Mouse (Mus musculus): ENCODE data around the gene Calm2. TPM values are rescaled to one million over a fixed set of nuclear protein-coding genes. Genes with fewer than 3 reads are reported as not detected.

The Calm2 gene
- polyA plus RNA-seq, 1 experiment: 271 TPM

DNA sequence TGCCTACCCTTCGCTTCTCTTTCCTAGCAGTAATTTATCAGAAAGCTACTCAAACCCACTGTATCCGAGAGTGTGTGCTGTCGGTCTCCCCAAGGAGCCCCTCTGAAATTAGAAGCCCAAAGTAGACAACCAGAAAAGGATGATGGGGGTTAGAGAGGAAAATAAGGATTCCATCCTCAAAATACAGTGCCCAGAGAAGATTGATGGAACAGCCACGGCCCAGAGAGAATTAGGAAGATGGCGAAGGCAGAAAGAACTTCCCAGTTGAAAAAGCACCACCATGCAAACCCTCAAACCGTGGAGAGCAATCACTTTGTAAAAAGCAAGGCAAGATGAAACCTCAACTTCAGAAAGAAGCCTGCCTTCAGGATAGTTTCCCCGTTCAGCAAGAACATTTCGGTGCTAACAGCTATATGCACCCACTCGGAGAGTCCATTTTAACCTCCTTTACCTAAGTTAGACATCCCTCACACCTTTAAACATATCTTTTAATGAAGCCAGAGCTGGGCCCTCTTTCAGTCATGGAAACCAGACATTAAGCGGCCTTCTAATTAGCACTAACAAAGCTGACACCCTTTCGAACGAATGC, 971 bp upstream of the Calm2 start:
- no peaks in the 10 kb centered on the region for H3K27me3 ChIP-seq (ENCODE audit: control insufficient read depth, insufficient read depth, insufficient read length)
- no peak for TF ChIP-seq POLR2AphosphoS2 (IDR thresholded peaks at IDR 0.05; ENCODE audit: insufficient read length, low read depth)
- TF ChIP-seq MYOD1 (IDR thresholded peaks at IDR 0.05; ENCODE audit: control insufficient read depth in 1 of 3, insufficient read length in 2 of 3, low read depth in 2 of 3): no peak
- TF ChIP-seq TCF12 (IDR thresholded peaks at IDR 0.05; ENCODE audit: insufficient read depth, poor library complexity, severe bottlenecking): no peak
- no peak for TF ChIP-seq POLR2A (IDR thresholded peaks at IDR 0.05; ENCODE audit: insufficient read length, low read depth)
- no peak for TF ChIP-seq MYOG (IDR thresholded peaks at IDR 0.05; ENCODE audit: control insufficient read depth in 1 of 3, insufficient read depth in 1 of 3, insufficient read length in 2 of 3, low read depth in 2 of 3)
- TF ChIP-seq E2F4 (IDR thresholded peaks at IDR 0.05; ENCODE audit: insufficient read depth): no peak
- no peak for TF ChIP-seq MAX (IDR thresholded peaks at IDR 0.05; ENCODE audit: low read depth)
- no peak for TF ChIP-seq USF1 (IDR thresholded peaks at IDR 0.05; ENCODE audit: low read depth)
- no peak for TF ChIP-seq SRF (IDR thresholded peaks at IDR 0.05; ENCODE audit: control insufficient read depth, insufficient read length, low read depth)
- no peak for TF ChIP-seq REST (IDR thresholded peaks at IDR 0.05; ENCODE audit: insufficient read depth, insufficient read length)
- no peak for TF ChIP-seq CEBPB (IDR thresholded peaks at IDR 0.05; ENCODE audit: insufficient read depth, poor library complexity, severe bottlenecking)
- no peak for TF ChIP-seq TCF3 (IDR thresholded peaks at IDR 0.05; ENCODE audit: insufficient read length, low read depth)
- peak overlapping the region; percentile 96 for H3ac ChIP-seq (ENCODE audit: control insufficient read depth, insufficient read length)
- H3K79me2 ChIP-seq (ENCODE audit: control insufficient read depth, insufficient read depth): peaks cover 33% of the 10 kb centered on the region
- peaks cover 9% of the 10 kb centered on the region for H3K36me3 ChIP-seq (ENCODE audit: control insufficient read depth, insufficient read depth)
- H3K4me3 ChIP-seq: peak overlapping the region; percentile 72
- H3K4me2 ChIP-seq (ENCODE audit: low read depth): peak overlapping the region; percentile 74

DNA sequence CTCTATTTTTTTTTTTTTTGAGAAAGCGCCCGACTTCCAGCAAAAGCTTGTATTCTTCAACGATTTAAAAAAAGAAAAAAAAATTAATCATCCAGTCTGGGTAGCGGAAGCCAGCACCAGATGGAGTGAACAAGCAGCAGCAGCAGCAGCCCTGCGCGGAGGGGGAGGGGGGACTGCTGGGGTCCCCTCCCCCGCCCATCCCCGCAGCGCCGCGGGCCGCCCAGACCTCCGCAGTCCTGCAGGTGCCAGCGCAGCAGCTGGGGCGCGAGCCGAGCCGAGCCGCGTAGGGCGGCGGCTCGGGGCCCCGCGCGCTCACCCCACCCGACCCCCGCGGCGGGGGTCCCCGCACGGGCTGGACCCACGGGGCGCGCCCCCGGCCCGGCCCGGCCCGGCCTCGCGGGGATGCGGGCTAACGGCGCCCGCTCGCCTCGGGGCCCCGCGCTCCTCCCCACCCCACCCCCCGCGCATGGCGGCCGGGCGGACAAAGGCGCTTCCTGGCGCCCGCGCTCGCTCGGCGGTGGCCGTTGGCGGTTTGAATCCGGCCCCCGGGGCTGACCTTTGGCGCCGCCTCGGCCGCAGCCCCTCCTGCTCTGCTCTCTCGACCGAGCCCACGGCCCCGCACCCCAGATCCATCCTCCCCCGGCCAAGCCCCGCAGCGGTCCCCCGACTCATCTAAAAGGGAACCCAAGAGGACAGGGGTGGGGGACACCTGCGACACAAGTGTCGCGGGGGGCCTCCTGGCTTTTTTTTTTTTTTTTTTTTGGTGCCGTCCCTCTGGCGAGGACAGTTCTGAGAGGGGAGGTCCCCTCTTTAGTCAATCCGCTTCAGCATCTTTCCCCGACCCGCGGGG, 593 bp downstream of the Calm2 start:
- H3K4me3 ChIP-seq: peak overlapping the region; percentile 72
- TF ChIP-seq POLR2A (IDR thresholded peaks at IDR 0.05; ENCODE audit: insufficient read length, low read depth) (peak; percentile 48), E2F4 (IDR thresholded peaks at IDR 0.05; ENCODE audit: insufficient read depth) (no peak), POLR2AphosphoS2 (IDR thresholded peaks at IDR 0.05; ENCODE audit: insufficient read length, low read depth) (peak; percentile 15), MYOD1 (IDR thresholded peaks at IDR 0.05; ENCODE audit: control insufficient read depth in 1 of 3, insufficient read length in 2 of 3, low read depth in 2 of 3) (peak in 1 of 3 experiments; percentile 67), MYOG (IDR thresholded peaks at IDR 0.05; ENCODE audit: control insufficient read depth in 1 of 3, insufficient read depth in 1 of 3, insufficient read length in 2 of 3, low read depth in 2 of 3) (peak in 1 of 3 experiments; percentile 80), MAX (IDR thresholded peaks at IDR 0.05; ENCODE audit: low read depth) (no peak)
- H3K27me3 ChIP-seq (ENCODE audit: control insufficient read depth, insufficient read depth, insufficient read length): no peaks in the 10 kb centered on the region
- peak overlapping the region; percentile 96 for H3ac ChIP-seq (ENCODE audit: control insufficient read depth, insufficient read length)
- H3K36me3 ChIP-seq (ENCODE audit: control insufficient read depth, insufficient read depth): peaks cover 22% of the 10 kb centered on the region
- H3K79me2 ChIP-seq (ENCODE audit: control insufficient read depth, insufficient read depth): peaks cover 49% of the 10 kb centered on the region
- H3K4me2 ChIP-seq (ENCODE audit: low read depth): peak overlapping the region; percentile 80

DNA sequence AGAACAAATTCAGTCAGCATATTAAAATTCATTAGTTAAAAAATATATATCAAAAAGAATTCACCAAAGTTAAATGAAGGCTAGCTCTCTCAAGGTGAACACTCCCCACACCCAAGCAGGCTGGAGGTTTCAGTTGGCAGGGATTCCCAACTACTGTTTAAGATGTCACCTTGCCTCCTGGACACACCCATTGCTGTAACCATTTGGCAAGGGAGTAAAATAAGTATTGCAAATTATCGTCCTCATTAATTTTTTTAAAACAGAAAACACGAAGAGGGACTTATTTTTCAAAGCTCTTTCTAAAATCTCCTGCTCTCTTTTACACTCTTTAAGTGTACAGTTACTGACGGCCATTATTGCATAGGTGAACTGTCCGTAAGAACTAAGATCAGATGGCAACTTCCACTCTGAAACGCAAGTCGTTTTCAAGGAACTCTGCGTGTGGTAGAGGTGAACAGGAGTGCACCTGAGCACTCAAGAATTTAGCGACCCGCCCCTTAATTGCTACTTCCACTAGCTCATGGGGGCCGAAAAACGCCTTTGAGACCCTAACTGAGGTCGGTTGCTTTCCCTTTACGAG, 1.3 kb downstream of the Calm2 start:
- Histone ChIP-seq H3K36me3 (ENCODE audit: control insufficient read depth, insufficient read depth) (peaks cover 25% of the 10 kb centered on the region), H3K4me2 (ENCODE audit: low read depth) (peak overlapping the region; percentile 80), H3ac (ENCODE audit: control insufficient read depth, insufficient read length) (peak overlapping the region; percentile 96), H3K79me2 (ENCODE audit: control insufficient read depth, insufficient read depth) (peaks cover 56% of the 10 kb centered on the region), H3K27me3 (ENCODE audit: control insufficient read depth, insufficient read depth, insufficient read length) (no peaks in the 10 kb centered on the region), H3K4me3 (peak overlapping the region; percentile 72)
- no peak for TF ChIP-seq POLR2AphosphoS2 (IDR thresholded peaks at IDR 0.05; ENCODE audit: insufficient read length, low read depth)
- TF ChIP-seq MAX (IDR thresholded peaks at IDR 0.05; ENCODE audit: low read depth): no peak
- TF ChIP-seq MYOG (IDR thresholded peaks at IDR 0.05; ENCODE audit: control insufficient read depth in 1 of 3, insufficient read depth in 1 of 3, insufficient read length in 2 of 3, low read depth in 2 of 3): no peak
- TF ChIP-seq TCF3 (IDR thresholded peaks at IDR 0.05; ENCODE audit: insufficient read length, low read depth): no peak

DNA sequence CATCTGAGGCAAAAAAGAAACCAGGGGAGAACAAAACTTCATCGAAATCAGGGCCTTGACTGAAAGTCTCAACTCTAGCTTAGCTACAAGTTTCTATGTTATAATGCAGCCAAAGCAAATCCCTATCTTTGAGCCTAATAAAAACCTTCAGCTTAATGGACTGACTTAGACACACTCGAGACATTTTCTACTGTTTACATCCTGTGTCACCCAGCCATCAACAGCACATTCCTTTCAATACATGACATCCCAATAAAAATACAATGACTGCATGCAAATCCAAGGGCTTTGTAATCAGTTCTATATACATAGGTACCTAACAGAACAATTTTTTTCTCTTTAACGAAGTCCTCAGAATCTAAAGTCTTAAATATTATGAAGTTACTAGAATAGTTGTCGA, 2.0 kb downstream of the Calm2 start:
- Histone ChIP-seq H3K4me2 (ENCODE audit: low read depth) (peak overlapping the region; percentile 80), H3K27me3 (ENCODE audit: control insufficient read depth, insufficient read depth, insufficient read length) (no peaks in the 10 kb centered on the region), H3K4me3 (peak overlapping the region; percentile 72), H3K36me3 (ENCODE audit: control insufficient read depth, insufficient read depth) (peaks cover 25% of the 10 kb centered on the region), H3K79me2 (ENCODE audit: control insufficient read depth, insufficient read depth) (peaks cover 63% of the 10 kb centered on the region), H3ac (ENCODE audit: control insufficient read depth, insufficient read length) (no peak overlapping the region)
- no peak for TF ChIP-seq MAX (IDR thresholded peaks at IDR 0.05; ENCODE audit: low read depth)
- no peak for TF ChIP-seq TCF3 (IDR thresholded peaks at IDR 0.05; ENCODE audit: insufficient read length, low read depth)
- no peak for TF ChIP-seq E2F4 (IDR thresholded peaks at IDR 0.05; ENCODE audit: insufficient read depth)

DNA sequence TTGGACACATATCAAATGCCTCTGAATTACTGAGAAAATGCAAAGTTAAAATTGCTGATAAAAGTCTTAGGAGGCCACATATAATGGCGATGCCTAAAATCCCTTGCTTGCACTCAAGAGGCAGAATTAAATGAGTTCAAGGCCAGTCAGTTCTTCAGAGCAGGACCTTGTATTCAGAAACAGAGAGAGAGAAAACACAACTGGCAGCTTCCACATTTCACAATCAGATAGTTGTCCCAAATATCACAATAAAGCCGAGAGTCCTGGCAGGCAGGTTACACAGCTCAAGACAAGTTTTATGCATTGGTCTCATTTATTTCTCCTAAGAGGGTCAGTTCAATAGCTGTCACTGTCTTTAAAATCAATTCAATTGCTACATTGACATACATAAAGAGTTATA, 5.2 kb downstream of the Calm2 start:
- Histone ChIP-seq H3K27me3 (ENCODE audit: control insufficient read depth, insufficient read depth, insufficient read length) (no peaks in the 10 kb centered on the region), H3K4me3 (no peak overlapping the region), H3K4me2 (ENCODE audit: low read depth) (peak overlapping the region; percentile 80), H3ac (ENCODE audit: control insufficient read depth, insufficient read length) (no peak overlapping the region), H3K79me2 (ENCODE audit: control insufficient read depth, insufficient read depth) (peaks cover 95% of the 10 kb centered on the region), H3K36me3 (ENCODE audit: control insufficient read depth, insufficient read depth) (peaks cover 27% of the 10 kb centered on the region)
- TF ChIP-seq POLR2AphosphoS2 (IDR thresholded peaks at IDR 0.05; ENCODE audit: insufficient read length, low read depth): no peak
- no peak for TF ChIP-seq CEBPB (IDR thresholded peaks at IDR 0.05; ENCODE audit: insufficient read depth, poor library complexity, severe bottlenecking)
- no peak for TF ChIP-seq E2F4 (IDR thresholded peaks at IDR 0.05; ENCODE audit: insufficient read depth)
- TF ChIP-seq REST (IDR thresholded peaks at IDR 0.05; ENCODE audit: insufficient read depth, insufficient read length): no peak
- no peak for TF ChIP-seq POLR2A (IDR thresholded peaks at IDR 0.05; ENCODE audit: insufficient read length, low read depth)
- TF ChIP-seq USF1 (IDR thresholded peaks at IDR 0.05; ENCODE audit: low read depth): no peak
- no peak for TF ChIP-seq TCF12 (IDR thresholded peaks at IDR 0.05; ENCODE audit: insufficient read depth, poor library complexity, severe bottlenecking)
- no peak for TF ChIP-seq MAX (IDR thresholded peaks at IDR 0.05; ENCODE audit: low read depth)
- no peak for TF ChIP-seq MYOG (IDR thresholded peaks at IDR 0.05; ENCODE audit: control insufficient read depth in 1 of 3, insufficient read depth in 1 of 3, insufficient read length in 2 of 3, low read depth in 2 of 3)
- no peak for TF ChIP-seq TCF3 (IDR thresholded peaks at IDR 0.05; ENCODE audit: insufficient read length, low read depth)
- no peak for TF ChIP-seq MYOD1 (IDR thresholded peaks at IDR 0.05; ENCODE audit: control insufficient read depth in 1 of 3, insufficient read length in 2 of 3, low read depth in 2 of 3)
- no peak for TF ChIP-seq SRF (IDR thresholded peaks at IDR 0.05; ENCODE audit: control insufficient read depth, insufficient read length, low read depth)
